Mouse (Mus musculus) small intestine, adult 2 months (tissue): Measurements from ENCODE around the gene Ccr1l1.

Experiments used
- CTCF ChIP-seq: fragments of 200-500 bp; IDR thresholded peaks from 2 replicates; pipeline ENCODE4 v1.5.1; 2012; ENCODE audit warnings: low read depth, mild to moderate bottlenecking, control low read depth, inconsistent platforms, low read length, moderate library complexity, mixed read lengths; ENCODE audit not compliant: insufficient replicate concordance, insufficient read length; ENCODE audit errors: extremely low read depth
- POLR2A ChIP-seq: fragments of 200-500 bp; IDR thresholded peaks from 2 replicates; pipeline ENCODE4 v1.6.1; 2012; ENCODE audit warnings: low read depth, mild to moderate bottlenecking, control low read depth, inconsistent platforms, low read length, moderate library complexity

DNA sequence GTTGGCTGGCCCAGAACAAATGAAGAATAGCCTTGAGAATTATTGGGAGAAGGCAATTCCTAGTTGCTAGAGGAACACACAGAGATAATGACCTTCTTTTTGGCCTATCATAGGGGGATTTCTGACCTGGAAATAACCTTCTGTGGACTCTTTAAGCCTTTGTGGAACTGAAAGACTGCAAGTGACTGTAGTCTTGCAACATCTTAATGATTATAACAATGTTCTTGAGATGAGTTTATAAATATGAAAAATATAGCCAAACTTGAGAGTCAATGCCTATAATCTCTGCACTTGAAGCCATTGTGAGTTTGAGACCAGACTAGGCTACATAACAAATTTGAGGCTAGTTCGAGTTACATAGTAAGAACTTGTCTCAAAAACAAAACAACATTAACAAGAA is 21.3 kb downstream of the Ccr1l1 start:
- no peak for TF ChIP-seq POLR2A
- no peak for TF ChIP-seq CTCF
